Mouse (Mus musculus) stomach, postnatal 0 days (tissue): ENCODE measurements around the gene Gm38392.

Source experiments
- CTCF ChIP-seq: IDR thresholded peaks from 2 replicates; pipeline ENCODE4 v1.5.1; 2016; ENCODE audit warnings: antibody characterized with exemption, low read depth, mild to moderate bottlenecking, moderate library complexity
- EP300 ChIP-seq: optimal IDR thresholded peaks from 2 replicates; pipeline ENCODE3; 2016; ENCODE audit warnings: antibody characterized with exemption

DNA sequence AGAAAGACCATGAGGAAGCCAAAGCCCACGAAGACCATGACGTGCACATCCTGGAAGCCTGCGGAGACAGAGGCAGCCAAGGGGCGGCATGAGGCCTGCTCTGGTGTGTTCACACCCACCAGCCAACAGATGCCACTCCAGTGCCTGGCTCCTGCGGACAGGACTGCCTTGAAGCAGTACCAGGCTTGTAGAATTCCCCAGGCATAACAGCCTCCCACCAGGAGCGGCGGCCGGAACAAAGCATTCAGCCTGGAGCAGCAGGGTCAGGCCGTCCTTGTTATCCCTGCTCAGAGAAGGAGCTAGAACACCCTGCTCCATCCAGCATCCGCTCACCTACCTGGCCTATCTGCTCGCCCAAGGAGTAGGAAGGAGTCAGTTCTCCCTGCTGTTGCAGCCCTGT is 38.6 kb downstream of the Gm38392 start:
- TF ChIP-seq CTCF, result no peak
- TF ChIP-seq EP300, result no peak
